Mouse (Mus musculus) spleen, adult 2 months (tissue): ENCODE data around the gene Cep95. TPM values are rescaled to one million over a fixed set of nuclear protein-coding genes. Genes with fewer than 3 reads are reported as not detected.

Experiments used
- DNase-seq, 2 experiments: peaks; one replicate each; pipeline versions ENCODE4 v3.0.0 to v3.0.0-alpha.2; 2012 to 2021; ENCODE audit warnings: low spot score in 2 of 2, low read depth in 1 of 2
- H3K27ac ChIP-seq: fragments of 200-500 bp; 2 replicates; pipeline ENCODE4 v1.5.1; 2012; ENCODE audit warnings: low read length, inconsistent platforms; ENCODE audit not compliant: insufficient read depth
- H3K27me3 ChIP-seq: fragments of 200-500 bp; 2 replicates; pipeline ENCODE4 v1.6.1; 2012; ENCODE audit warnings: mild to moderate bottlenecking, moderate library complexity, low read length, inconsistent platforms; ENCODE audit not compliant: control insufficient read depth, insufficient read depth
- H3K36me3 ChIP-seq: fragments of 200-500 bp; 2 replicates; pipeline ENCODE4 v1.6.1; 2012; ENCODE audit warnings: mild to moderate bottlenecking, low read length, inconsistent platforms; ENCODE audit not compliant: control insufficient read depth, insufficient read depth
- H3K4me1 ChIP-seq: fragments of 200-500 bp; 2 replicates; pipeline ENCODE4 v1.6.1; 2011; ENCODE audit warnings: inconsistent platforms; ENCODE audit not compliant: control insufficient read depth, insufficient read depth, insufficient read length
- H3K4me3 ChIP-seq: fragments of 200-500 bp; 2 replicates; pipeline ENCODE4 v1.5.1; 2011; ENCODE audit warnings: mild to moderate bottlenecking, inconsistent platforms; ENCODE audit not compliant: insufficient read depth, insufficient read length; ENCODE audit errors: extremely low read depth
- CTCF ChIP-seq: fragments of 200-500 bp; IDR thresholded peaks from 2 replicates; pipeline ENCODE4 v1.5.1; 2011; ENCODE audit warnings: mild to moderate bottlenecking, inconsistent platforms; ENCODE audit not compliant: insufficient read depth, insufficient read length, insufficient replicate concordance; ENCODE audit errors: extremely low read depth
- POLR2A ChIP-seq: fragments of 200-500 bp; IDR thresholded peaks from 2 replicates; pipeline ENCODE4 v1.6.1; 2011; ENCODE audit warnings: low read depth, low read length, inconsistent platforms
- WGBS: fragments of 180-500 bp; shearing (Covaris S2); methylation state at CpG from one replicate; pipeline ENCODE4 v1.1.7; 2018; 5-methylcytosine and 5-hydroxymethylcytosine counted together
- polyA plus RNA-seq: library from polyadenylated mRNA; depleted of rRNA; stranded (reverse); fragments of >200 nt; gene quantifications from 2 replicates; pipeline ENCODE4 v1.2.3, GENCODE M21; 2012

Cep95 gene
- polyA plus RNA-seq, 1 experiment: 2.1 TPM

- Histone ChIP-seq H3K27ac (no peak overlapping the region), H3K27me3 (no peaks in the 10 kb centered on the region), H3K4me3 (no peak overlapping the region), H3K36me3 (peaks cover 30% of the 10 kb centered on the region), H3K4me1 (no peaks in the 10 kb centered on the region)
- DNase-seq: no peak
- WGBS: 92% methylated on average over 7 of the region's 7 CpGs
- TF ChIP-seq POLR2A (no peak), CTCF (no peak)
Measured at GRCm38 (mm10) chr11:106812410-106813136, 23.5 kb downstream of the Cep95 start.

DNA sequence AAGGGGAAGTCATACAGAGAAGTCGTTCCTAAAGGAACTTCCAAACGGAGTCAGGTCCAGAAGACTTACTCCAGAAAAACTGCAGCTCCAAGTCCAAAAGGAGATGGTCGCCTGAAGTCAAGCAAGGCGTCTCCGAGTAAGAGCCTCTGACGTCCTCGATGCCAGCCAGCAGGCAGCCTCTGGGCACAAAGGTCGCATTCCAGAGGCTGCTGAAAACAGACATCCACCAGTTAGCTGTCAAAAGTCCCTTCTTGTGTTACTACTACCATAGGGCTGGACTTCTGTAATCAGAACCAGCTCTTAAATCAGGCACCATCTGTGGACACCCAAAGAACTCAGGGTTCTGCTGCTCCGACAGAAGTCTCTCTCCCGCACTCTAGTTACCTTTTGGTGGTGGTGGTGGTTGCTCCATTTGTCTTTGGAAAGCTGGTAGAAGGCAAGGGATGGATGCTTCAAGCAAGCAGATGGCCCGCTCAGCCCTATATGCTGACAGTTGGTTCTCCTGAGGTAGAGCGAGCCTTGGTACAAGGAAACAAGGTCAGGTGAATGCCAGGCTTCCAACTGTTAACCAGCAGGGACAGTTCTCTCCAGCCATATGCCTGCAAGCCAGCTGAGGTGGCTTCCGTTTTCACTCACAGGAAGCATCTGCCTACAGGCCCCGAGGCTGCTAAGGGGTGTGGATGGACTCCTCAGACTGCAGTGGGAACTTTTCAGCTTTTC, 25.7 kb downstream of the Cep95 start:
- TF ChIP-seq CTCF (no peak), POLR2A (no peak)
- H3K4me3 ChIP-seq: no peak overlapping the region
- DNase-seq: no peak
- no peaks in the 10 kb centered on the region for H3K27me3 ChIP-seq
- WGBS: 84% methylated on average over 14 of the region's 14 CpGs
- no peak overlapping the region for H3K27ac ChIP-seq
- H3K4me1 ChIP-seq: no peaks in the 10 kb centered on the region
- peaks cover 37% of the 10 kb centered on the region for H3K36me3 ChIP-seq

- Histone ChIP-seq H3K4me3 (no peak overlapping the region), H3K4me1 (no peaks in the 10 kb centered on the region), H3K27me3 (no peaks in the 10 kb centered on the region), H3K36me3 (peaks cover 36% of the 10 kb centered on the region), H3K27ac (no peak overlapping the region)
- TF ChIP-seq POLR2A (no peak), CTCF (no peak)
- 90% methylated on average over 2 of the region's 2 CpGs for WGBS
- no peak for DNase-seq
Measured at GRCm38 (mm10) chr11:106815331-106815730, 26.3 kb downstream of the Cep95 start.

DNA sequence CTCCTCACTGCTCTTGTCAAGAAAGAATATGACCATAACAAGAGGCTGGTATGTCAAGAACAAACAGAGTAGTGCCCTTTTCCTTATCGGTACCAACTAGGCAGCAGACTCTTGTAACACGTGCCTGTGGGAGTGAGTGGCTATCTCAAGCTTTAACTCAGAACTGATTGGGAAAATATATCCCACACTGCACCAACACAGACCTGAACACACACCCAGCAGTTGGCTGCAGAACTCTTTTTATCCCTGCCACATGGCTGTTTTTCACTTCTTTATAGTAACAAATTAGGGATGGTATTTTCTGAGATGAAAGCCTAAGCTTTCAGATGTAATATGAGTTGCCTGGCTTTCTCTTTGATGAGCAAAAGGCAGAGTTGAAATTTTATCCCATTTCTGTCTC, 26.7 kb downstream of the Cep95 start:
- no peak for DNase-seq
- no peak for TF ChIP-seq POLR2A
- TF ChIP-seq CTCF: no peak
- 81% methylated on average over 2 of the region's 2 CpGs for WGBS
- Histone ChIP-seq H3K4me1 (0 out of 2 replicates have a peak, but pooled peaks cover under 1% of the 10 kb centered on the region), H3K27ac (no peak overlapping the region), H3K36me3 (peaks cover 34% of the 10 kb centered on the region), H3K4me3 (no peak overlapping the region), H3K27me3 (no peaks in the 10 kb centered on the region)

GRCm38 (mm10) chr11:106816316-106816715, 27.3 kb downstream of the Cep95 start:
- no peak for DNase-seq
- H3K36me3 ChIP-seq: peaks cover 34% of the 10 kb centered on the region
- peaks cover 3% of the 10 kb centered on the region; the same call in 1 of the 2 replicates for H3K4me1 ChIP-seq
- H3K27ac ChIP-seq: no peak overlapping the region
- no peak for TF ChIP-seq POLR2A
- no peak for TF ChIP-seq CTCF
- no peak overlapping the region for H3K4me3 ChIP-seq
- WGBS: 91% methylated on average over 7 of the region's 7 CpGs
- H3K27me3 ChIP-seq: no peaks in the 10 kb centered on the region

- no peak overlapping the region for H3K4me3 ChIP-seq
- no peak overlapping the region for H3K27ac ChIP-seq
- peaks cover 33% of the 10 kb centered on the region for H3K36me3 ChIP-seq
- WGBS: 95% methylated on average over 3 of the region's 3 CpGs
- TF ChIP-seq CTCF: no peak
- TF ChIP-seq POLR2A: no peak
- H3K4me1 ChIP-seq: peaks cover 3% of the 10 kb centered on the region; the same call in 1 of the 2 replicates
- DNase-seq: no peak
- no peaks in the 10 kb centered on the region for H3K27me3 ChIP-seq
Measured at GRCm38 (mm10) chr11:106817156-106817555, 28.1 kb downstream of the Cep95 start.
